Mouse (Mus musculus) fat pad, adult 2 months (tissue): ENCODE results near the gene Ttc39a.

Experiments used
- DNase-seq: peaks from one replicate; pipeline ENCODE4 v3.0.0-alpha.2; 2011; ENCODE audit warnings: low read depth, low spot score; ENCODE audit errors: extremely low read depth

Ttc39a gene

GRCm38 (mm10) chr4:109420138-109420795 is 13.8 kb downstream of the Ttc39a start:
- DNase-seq: no peak

DNA sequence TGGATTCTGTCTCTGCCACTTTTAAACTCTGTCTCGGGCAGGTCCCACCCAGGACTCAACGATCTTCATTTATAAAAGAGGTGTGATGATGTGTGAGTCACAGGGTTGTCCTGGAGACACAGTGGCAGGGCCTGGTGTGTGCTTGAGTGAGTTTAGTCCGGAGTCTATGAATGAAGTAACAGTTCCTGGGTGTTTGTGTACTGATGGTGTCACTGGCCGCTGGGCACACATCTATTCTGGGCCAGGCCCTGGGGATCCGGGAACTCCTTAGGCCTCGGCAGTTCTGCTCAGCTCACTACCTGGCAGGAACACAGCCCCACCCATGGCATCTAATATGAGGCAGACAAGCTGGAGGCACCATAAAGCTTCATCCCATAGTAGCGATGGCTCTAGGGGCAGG is 15.2 kb downstream of the Ttc39a start:
- DNase-seq: no peak

- DNase-seq: no peak
Measured at GRCm38 (mm10) chr4:109422436-109422835, 16.0 kb downstream of the Ttc39a start.

GRCm38 (mm10) chr4:109423438-109423837 is 17.0 kb downstream of the Ttc39a start:
- DNase-seq: no peak

DNA sequence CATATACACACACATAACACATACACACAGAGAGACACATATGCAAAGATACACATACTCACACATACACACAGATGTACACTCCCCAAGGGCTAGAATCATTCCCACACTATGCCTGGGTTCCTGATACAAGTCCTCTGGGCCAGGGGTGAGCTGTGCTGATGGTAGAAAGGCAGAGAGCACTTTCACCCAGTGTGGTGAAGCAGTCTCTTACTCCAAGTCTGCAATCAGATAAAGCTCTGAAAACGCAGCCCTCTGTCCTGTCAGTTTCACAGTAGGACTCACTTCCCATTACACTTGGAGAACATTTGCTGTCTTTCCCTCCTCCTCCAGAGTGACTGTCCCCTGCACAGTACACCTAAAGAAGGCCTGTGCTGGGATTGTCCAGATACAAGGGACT is 20.6 kb downstream of the Ttc39a start:
- no peak for DNase-seq

DNA sequence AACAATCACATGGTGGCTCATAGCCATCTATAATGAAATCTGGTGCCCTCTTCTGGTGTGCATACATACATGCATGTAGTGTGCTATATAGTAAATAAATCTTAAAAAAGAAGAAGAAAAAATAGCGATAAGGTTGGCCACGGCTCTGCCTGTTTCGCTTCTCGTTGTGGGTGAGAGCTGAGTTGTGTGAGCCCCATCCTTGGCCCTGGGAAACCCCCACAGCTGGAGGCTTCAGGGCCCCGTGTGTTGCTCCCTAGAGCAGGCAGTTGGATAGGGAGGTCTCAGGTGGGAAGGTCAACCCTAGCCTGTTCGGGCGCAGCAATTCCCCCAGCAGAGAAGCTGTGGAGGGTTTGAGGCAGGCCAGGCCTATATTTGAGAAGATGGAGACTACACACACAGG is 23.8 kb downstream of the Ttc39a start:
- no peak for DNase-seq

DNA sequence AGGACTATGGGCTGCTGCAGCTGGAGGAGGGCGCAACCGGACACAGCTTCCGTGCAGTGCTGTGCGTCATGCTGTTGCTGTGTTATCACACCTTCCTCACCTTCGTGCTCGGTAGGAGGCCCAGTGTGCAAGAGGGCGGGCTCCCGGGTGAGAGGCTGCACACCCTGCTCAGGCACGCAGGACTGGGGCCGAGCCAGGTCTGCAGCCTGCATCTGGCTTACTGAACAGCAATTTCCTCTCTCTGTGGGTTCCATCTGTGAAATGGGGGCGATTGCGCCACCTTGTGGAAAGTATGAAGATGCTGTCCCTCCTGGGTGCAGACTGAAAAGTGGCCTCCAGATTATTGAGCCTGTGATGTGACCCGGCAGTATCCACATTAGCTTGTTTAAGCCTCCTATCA is 24.4 kb downstream of the Ttc39a start:
- DNase-seq: no peak

- DNase-seq: no peak
Measured at GRCm38 (mm10) chr4:109432668-109433375, 26.4 kb downstream of the Ttc39a start.

DNA sequence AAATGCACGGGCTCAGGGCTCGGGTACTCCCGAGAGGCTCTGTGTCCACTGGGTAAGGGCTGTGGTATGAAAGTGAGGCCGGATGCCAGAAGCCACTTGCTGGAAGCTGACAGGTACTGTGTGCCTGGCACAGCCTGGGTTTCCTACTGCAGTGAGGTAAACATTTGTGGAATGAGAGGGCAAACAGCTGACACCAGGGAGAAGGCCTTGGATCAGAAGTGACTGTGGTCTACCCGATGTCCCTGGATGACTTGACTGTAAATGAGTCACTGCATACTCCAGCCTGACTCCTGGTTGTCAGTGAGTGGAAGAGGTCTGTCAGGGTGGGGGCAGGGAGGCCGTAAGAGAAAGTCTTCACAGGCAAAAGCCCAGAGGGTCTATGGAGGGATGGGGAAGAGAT is 27.2 kb downstream of the Ttc39a start:
- DNase-seq: no peak

DNA sequence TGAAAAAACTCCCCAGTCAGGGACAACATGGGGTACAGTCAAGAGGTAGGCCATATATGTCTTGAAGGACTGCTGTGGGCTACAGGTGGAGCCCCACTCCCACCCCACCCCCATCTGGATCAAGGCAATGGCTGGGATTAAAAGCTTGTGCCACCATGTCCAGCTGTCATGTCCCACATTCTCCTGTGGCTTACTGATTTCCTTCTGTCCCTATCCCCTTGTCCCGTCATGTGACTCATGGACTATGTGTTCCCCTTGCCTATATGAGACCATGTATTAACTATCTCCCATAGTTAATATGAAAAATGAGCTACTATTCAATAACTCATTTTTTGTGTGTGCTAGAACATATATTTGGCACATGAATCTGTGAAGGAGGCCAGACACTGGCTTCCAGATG is 27.8 kb downstream of the Ttc39a start:
- DNase-seq: no peak

DNA sequence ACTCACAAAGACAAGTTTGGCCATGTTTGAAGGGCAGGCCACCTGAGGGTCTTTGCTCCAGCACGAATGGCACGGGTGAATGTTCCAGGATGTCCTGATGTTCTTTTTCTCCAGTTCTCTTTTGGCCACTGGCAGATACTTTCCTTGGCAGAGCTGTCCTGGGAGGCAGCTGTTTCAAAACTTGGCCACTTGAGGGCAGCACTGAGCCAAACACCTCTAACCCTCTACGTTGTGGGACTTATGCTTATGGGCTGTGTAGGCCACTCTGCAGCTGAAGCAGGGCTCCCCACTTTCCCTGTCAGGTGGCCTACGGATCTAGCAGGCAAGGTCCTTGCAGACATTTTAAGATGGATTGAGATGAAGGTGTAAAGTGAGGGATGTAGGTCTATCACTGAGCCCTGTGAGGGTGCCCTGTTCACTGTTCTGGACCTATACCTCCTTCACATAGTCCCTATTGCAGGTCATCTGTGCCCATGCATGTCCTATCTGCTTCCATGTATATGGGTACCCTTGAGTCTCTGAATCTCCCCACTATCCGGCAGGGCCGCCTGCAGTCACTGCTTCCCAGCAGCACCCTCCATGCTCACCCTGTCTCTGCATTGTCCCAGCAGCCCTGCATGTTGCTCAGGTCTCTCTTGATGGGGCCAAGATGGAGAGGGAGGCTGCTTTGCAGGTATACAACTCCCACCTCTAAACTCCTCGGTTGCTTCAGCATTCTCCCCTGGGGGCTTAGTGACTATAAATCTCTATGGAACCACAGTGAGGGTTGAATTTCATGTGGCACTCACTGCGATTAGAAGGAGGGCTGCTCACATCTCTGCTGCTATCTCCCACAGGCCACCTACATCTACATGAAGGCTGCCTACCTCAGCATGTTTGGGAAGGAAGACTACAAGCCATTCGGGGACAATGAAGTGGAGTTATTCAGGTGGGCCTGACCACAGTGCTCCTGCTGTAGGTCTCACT is 31.8 kb downstream of the Ttc39a start:
- no peak for DNase-seq

GRCm38 (mm10) chr4:109439101-109439500 is 32.7 kb downstream of the Ttc39a start:
- no peak for DNase-seq

GRCm38 (mm10) chr4:109439825-109440248 is 33.4 kb downstream of the Ttc39a start:
- no peak for DNase-seq

DNA sequence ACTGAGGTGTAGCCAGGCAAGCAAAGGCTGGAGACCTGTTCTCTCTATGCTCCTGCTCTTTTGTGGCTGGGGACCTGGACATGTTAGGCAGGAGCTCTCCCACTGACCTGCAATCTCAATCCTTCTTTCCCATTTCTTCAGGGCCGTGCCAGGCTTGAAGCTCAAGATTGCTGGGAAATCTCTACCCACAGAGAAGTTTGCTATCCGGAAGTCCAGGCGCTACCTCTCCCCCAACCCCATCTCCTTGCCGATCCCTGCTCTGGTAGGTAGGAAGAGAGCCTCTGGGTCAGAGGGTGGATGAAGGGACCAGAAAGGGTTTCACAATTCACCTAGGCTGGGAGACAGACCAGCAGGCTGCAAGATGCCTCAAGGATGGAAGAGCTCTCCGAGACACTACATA is 34.0 kb downstream of the Ttc39a start:
- DNase-seq: no peak

DNA sequence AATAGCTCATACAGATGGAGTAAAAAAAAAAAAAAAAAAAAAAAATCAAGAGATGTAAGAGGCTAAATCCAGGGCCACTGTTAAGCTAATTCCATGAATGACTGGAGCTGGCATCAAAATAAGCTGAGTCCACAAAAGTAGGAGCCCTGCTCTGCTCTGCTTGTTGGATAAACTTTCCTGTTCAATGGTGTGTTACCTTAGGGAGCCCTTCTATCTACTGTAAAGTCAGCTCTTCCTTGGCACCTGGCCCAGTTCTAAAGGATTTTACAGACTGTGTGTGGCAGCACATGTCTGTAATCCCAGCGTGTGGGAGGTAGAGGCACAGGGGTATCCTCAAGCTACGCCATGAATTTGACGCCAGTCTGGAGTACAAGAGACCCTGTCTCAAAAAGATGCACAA is 34.6 kb downstream of the Ttc39a start:
- DNase-seq: no peak

DNA sequence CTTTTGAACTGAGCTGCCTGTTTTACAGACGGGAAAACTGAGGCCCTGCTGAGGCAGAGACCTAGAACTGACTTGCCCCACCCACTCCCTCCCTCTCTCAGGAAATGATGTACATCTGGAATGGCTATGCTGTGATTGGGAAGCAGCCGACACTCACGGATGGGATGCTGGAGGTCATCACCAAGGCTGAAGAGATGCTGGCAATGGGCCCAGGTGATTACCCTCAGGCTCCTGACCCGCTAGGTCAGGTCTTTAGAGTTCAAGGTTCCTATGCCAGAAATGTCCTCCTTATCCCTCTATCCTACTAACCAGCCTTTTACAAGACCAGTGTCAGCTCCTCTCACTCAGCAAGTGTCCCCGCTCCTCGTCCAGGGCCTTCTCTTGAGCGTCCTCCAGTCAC is 35.7 kb downstream of the Ttc39a start:
- DNase-seq: no peak

- peak; percentile 30 for DNase-seq
Measured at GRCm38 (mm10) chr4:109442649-109443048, 36.2 kb downstream of the Ttc39a start.

DNA sequence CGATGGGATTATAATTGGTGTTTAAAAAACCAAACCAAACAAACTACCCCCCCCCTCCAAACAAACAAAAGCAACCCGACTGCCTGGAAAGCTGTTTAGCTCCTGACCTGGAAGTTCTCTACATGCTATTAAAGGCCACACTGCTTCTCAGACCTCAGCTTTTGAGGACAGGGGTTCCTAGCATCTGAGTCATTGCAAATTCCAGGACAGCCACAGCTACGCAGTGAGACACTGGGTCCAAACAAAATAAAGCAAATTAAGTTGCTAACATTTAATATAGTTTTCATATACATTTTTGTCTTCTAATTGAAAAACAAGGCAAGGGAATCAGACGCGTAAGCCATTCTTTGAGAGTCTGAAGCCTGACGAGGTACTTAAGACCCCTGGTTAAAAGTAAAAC is 38.0 kb downstream of the Ttc39a start:
- DNase-seq: no peak

DNA sequence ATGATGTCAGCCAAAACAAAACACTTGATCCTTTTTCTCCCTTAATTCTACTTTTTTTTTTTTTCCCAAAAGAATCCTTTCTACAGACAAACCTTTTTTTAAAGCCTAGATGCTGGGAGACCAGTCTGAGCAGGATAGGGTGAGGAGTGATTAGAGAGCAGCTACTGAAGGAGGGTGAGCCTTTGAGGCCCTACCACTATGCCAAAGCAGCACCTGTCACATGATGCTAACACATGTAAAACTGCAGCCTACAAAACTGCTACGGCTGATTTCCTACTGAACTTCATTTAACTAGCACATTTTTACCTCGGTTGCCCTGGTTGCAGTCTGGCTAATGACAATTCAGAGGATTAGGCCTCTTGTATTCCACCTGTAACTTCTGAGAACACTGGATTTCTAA is 38.5 kb downstream of the Ttc39a start:
- DNase-seq: no peak

DNA sequence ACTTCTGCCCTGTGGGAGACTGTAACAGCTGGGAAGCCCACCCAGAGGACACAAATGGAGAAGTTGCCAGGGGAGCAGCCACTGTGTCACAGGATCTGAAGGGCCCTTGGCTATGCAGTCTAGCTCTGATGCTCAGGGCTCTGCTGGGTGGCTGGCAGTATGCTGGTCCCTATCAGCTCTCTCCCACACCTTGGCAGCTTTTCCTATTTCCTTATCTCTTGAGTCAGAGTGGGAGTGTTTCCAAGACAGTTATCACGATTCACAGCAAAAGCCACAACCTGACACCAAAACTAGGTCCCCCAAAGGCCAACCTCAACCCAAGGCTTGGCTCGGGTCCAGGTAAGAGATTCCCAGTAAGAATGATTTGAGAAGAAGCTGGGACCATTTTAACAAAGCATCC is 39.0 kb downstream of the Ttc39a start:
- no peak for DNase-seq

- DNase-seq: no peak
Measured at GRCm38 (mm10) chr4:109445956-109446355, 39.5 kb downstream of the Ttc39a start.

DNA sequence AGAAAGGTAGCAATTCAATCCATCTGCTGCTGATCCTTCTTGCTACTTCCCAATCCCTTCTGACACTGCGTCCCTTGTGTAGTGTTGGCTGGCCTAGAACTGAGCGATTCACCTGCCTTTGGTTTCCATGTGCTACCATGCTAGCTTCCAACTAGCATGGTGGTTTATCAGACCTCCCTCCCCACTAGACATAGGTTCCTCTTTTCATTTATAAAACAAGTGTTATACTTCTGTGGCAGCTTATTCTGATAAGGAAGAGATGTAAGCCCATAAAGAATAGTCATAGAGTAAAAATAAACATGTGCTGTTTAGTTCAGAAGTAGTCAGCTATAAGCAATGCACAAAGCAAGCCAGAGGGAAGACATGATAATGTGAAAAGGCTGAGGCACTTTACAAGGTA is 42.1 kb downstream of the Ttc39a start:
- no peak for DNase-seq
